8 mouse cellular contexts compared by ENCODE assay signal in the genomic region with DNA sequence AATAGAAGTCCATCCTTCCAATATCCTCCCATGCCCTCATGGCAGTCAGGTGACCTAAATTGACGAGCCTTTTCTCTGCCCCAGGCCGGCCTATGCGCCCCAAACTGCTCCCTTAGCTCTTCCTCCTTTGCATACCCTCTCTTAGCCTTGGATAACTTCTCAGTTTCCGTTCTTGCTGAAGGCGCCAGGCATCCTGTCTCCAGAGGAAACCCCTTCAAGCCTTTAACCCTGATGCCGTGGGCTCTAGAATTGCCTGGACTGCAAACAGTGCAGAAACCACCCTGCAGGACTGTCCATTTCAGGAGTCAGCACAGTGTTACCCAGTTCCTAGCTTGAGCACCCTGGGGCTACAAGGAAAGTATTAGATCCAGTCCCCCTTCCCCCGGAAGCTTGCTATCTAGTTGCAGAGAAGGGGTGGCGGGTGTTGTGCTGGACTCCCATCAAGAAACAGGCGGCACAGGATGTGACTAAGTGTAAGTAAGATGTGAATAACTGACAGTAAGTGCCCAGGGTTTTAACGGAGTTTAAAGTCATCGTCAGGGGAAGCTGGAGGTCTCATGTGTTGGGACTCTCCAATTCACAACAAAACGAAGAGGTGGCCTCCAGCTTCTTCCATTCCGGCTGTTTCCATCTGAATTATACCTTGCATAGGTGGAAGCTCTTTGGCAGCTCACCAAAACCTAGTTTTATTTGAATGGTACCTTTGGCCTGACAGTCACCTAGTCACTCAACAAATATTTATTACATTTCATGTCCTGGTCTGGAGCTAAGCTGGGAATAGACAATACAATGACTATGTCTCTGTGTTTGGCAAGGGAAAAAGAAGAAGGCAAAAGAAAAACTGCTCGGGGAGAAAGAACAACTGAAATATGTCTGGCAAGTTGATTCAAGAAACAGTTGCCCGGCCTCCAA. TPM values are rescaled to one million over a fixed set of nuclear protein-coding genes. Genes with fewer than 3 reads are reported as not detected.
DNase-seq lines count a peak whose midpoint lies in the region; ATAC-seq and TF ChIP-seq lines count a peak whose summit lies in the region.

No protein-coding gene starts in this region.

- peak overlapping the region; percentile 88 for H3K27ac ChIP-seq in stomach, postnatal 0 days (replicated peaks)

- no peak for TF ChIP-seq EP300 in stomach, postnatal 0 days (optimal IDR thresholded peaks at IDR 0.05)

- no peaks in the 10 kb centered on the region for H3K27me3 ChIP-seq in stomach, postnatal 0 days (ENCODE audit: control insufficient read depth, insufficient read depth, low read length)

- peak overlapping the region; percentile 71 for H3K4me2 ChIP-seq in stomach, postnatal 0 days (replicated peaks; ENCODE audit: low read depth)

- peak overlapping the region; percentile 66 for H3K4me3 ChIP-seq in stomach, postnatal 0 days (ENCODE audit: low read depth, low read length)

- peak overlapping the region; percentile 76 for H3K9ac ChIP-seq in stomach, postnatal 0 days (ENCODE audit: low read length)

- no peak for TF ChIP-seq CTCF in stomach, postnatal 0 days (IDR thresholded peaks at IDR 0.05; ENCODE audit: low read depth)

- DNase-seq in CD4-positive helper T cell, adult 2 months (ENCODE audit: low read depth, low spot score): peak; percentile 62
- DNase-seq in R1 (ENCODE audit: low read depth, low spot score): peak; percentile 47
- DNase-seq in heart, postnatal 25 days (ENCODE audit: low spot score): peak; percentile 54
- DNase-seq in kidney, postnatal 4 days: peak; percentile 44 to 68
- no peak for DNase-seq in stomach, postnatal 0 days (ENCODE audit: low spot score)
- DNase-seq in layer of hippocampus, postnatal 36 days: no peak

- intact Hi-C loops in heart, postnatal 25 days (cut with DNase I): loop anchor here (2.0 to 5.0 kb wide), 2 partner anchors 45 to 79 kb away; no protein-coding TSS in a partner anchor

- no peaks in the 10 kb centered on the region for H3K9me3 ChIP-seq in stomach, postnatal 0 days (ENCODE audit: control insufficient read depth, low read length)

- no peaks in the 10 kb centered on the region for H3K36me3 ChIP-seq in stomach, postnatal 0 days (ENCODE audit: control insufficient read depth, insufficient read depth, low read length)

- peaks cover 5% of the 10 kb centered on the region; the same call in 1 of the 2 replicates for H3K4me1 ChIP-seq in stomach, postnatal 0 days (replicated peaks; ENCODE audit: control insufficient read depth, insufficient read depth)

- WGBS in stomach, postnatal 0 days: 21% methylated on average over 15 of the region's 15 CpGs

- 0 out of 2 replicates have a peak, but pooled peaks have one; percentile 9 for ATAC-seq in erythroblast, adult 5-6 weeks (replicated peaks; ENCODE audit: low FRiP score, poor library complexity, severe bottlenecking)
- peak; percentile 13; the same call in 1 of the 2 replicates for ATAC-seq in megakaryocyte-erythroid progenitor cell, adult 5-6 weeks (replicated peaks; ENCODE audit: low FRiP score, low TSS enrichment, poor library complexity, severe bottlenecking)
- ATAC-seq in stomach, postnatal 0 days (ENCODE audit: low FRiP score, low TSS enrichment): no peak

RNA-seq across cellular contexts. Expression of a gene that starts 1.4 kb away (rescaled TPM):
- 8.6 and 18.6 TPM in 2 replicates for total RNA-seq in erythroblast, adult 5-6 weeks (2015; ENCODE audit: low replicate concordance)
- total RNA-seq in erythroblast, adult 5-6 weeks (2017; ENCODE audit: low replicate concordance): 10.1 and 33.9 TPM in 2 replicates
- total RNA-seq in heart, postnatal 25 days (2021): 10 to 100 TPM; 33.2 to 34.1 TPM
- 43.1 and 47.0 TPM in 2 replicates for total RNA-seq in megakaryocyte-erythroid progenitor cell, adult 5-6 weeks (2014; fragmentation: Nextera tagmentation)
- 24.2 and 31.6 TPM in 2 replicates for total RNA-seq in megakaryocyte-erythroid progenitor cell, adult 5-6 weeks (2017)
- polyA plus RNA-seq in stomach, postnatal 0 days (2015; fragmentation: Nextera tagmentation; extraction: Ambion mirVana): 14.6 and 14.7 TPM in 2 replicates
- 10 to 100 TPM; 25.0 to 25.7 TPM for total RNA-seq in layer of hippocampus, postnatal 36 days (2021)

RNA-seq across cellular contexts. Expression of a gene that starts 58.2 kb away (rescaled TPM):
- total RNA-seq in erythroblast, adult 5-6 weeks (2015; ENCODE audit: low replicate concordance): 6.1 and 7.5 TPM in 2 replicates
- total RNA-seq in erythroblast, adult 5-6 weeks (2017; ENCODE audit: low replicate concordance): 7.4 and 8.3 TPM in 2 replicates
- total RNA-seq in heart, postnatal 25 days (2021): 10 to 100 TPM; 15.6 to 15.8 TPM
- total RNA-seq in megakaryocyte-erythroid progenitor cell, adult 5-6 weeks (2014; fragmentation: Nextera tagmentation): 56.1 and 65.7 TPM in 2 replicates
- 62.0 and 64.6 TPM in 2 replicates for total RNA-seq in megakaryocyte-erythroid progenitor cell, adult 5-6 weeks (2017)
- 33.7 and 35.3 TPM in 2 replicates for polyA plus RNA-seq in stomach, postnatal 0 days (2015; fragmentation: Nextera tagmentation; extraction: Ambion mirVana)
- total RNA-seq in layer of hippocampus, postnatal 36 days (2021): 10 to 100 TPM; 21.1 to 21.4 TPM

Comparison
In these comparisons a context has a peak if more than half of its experiments do, and no peak if none do; other contexts are left out.
1. DNase-seq: peak in CD4-positive helper T cell, adult 2 months (single experiment), R1 (single experiment), heart, postnatal 25 days (single experiment) and kidney, postnatal 4 days (2 of 2); none in stomach, postnatal 0 days (single experiment) and layer of hippocampus, postnatal 36 days (0 of 2).